Mouse (Mus musculus) skeletal muscle tissue, adult 2 months (tissue): ENCODE data around the gene Tmem132c.

Experiments
- DNase-seq: peaks from one replicate; pipeline ENCODE4 v3.0.0-alpha.2; 2012; ENCODE audit warnings: low read depth, low spot score

Tmem132c gene

DNA sequence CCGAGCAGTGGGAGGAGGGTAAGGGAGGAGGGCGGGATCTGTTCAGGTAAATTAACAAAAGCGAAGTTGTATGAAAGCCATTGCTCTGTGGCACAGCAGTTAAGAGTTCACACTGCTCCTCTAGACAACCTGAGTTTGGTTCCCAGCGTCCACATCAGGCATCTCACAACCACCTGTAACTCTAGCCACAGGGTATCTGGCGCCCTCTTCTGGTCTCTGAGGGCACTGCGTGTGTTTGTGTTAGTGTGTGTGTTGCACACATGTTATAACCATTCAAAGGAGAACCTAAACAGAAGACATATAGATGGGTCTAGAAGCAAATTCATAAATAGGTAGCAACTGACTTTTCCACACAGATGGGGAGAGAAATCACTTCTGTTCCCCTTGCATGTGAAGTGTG, 245.6 kb downstream of the Tmem132c start:
- no peak for DNase-seq

DNA sequence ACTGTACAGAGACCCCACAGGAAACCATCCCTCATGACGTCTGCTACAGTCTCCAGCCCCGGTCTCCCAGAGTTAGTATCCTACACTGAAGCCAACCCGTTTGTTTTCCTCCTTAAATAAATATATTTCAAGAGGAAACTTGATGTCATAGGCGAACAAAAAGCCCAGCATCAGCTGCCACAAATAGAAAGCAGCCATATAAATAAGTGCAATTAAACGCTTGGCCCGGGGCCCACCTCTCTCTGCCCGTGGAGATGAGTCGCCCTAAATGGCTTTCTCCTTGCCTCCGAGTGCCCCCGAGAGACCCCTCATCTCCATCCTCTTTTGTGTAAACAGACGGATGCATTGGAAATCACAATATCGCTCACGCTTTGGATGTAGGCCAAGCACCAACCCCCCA, 247.1 kb downstream of the Tmem132c start:
- no peak for DNase-seq

DNA sequence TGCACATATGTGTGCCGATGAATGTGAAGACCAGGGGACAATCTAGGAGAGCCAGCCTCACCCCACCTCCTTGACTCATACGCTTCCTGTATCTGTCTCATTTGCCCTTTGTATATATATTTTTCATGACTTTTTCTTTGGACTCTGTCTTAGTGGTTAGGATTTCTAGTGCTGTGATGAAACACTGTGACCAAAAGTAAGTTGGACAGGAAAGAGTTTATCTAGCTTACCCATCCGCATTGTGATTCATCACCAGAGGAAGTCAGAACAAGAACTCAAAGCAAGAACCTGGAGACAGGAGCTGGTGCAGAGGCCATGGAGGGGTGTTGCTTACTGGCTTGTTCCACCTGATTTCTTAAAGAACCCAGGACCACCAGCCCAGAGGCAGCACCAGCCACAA, 250.1 kb downstream of the Tmem132c start:
- no peak for DNase-seq

DNA sequence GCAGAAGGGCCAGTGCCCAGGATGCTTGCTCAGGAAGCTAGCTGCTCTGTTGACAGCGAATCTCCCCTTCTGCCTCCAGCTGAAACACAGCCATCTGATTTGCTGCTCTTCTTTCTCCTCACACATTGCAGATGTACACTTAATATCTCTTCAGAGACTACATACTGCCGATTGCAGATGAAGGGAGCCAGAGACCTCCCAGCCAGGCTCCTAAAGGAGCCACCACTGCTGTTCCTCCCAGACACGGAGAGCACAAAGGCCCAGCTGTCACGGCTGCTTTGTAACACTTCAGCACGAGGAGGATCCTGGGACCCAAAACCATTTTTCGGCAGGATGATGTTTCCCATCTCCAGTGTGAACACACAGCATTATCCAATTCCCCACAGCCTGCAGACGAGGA, 255.3 kb downstream of the Tmem132c start:
- DNase-seq, result no peak

DNA sequence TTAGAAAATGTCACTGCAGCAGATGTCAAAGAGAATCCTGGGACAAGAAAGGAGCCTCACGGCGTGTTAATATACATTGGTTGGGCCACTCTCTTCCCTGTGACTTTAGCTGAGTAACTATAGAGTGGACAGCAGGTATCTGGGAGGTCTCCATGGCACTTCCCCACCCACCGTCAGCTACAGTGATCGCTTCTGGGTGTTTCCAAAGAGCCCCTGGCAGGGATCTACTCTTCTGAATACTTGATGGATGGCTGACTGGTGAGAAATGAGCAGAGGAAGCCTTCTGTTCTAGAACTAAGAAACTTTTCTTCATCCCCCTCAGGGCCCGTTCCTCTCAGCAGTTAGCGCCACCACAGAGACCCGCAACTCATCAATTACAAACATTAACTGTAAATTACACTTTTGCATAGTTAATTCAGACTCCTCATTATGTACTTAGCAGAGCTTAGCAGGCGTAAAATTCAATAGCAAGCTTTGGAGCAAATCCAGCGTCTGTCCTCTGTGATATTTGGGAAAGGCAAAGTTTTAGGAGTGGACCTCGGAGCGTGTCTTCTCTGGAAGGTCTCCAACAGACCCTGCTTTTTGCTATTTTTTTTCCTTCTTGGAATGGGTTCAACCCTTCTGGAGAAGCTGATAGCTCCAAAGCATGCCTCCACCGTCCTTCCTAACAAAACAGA, 257.7 kb downstream of the Tmem132c start:
- DNase-seq, result no peak

DNA sequence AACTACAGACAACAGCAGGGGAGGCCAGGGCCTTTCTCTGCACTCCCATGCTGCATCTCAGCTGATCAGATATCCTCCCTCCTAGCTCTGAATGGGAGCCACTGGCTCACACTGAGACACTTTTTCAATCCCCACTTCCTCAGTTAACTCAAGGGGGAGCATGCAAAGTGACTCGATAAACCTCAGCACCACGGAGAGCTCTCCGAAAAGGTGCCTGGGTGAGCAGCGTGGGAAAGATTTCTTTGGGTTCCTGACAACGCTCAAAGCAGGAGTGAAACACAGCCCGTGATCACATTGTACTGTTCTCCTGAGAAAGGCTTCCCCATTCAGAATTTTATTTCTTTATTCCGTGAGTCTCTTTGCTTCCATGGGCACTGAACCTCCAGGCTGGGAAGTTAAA, 261.2 kb downstream of the Tmem132c start:
- no peak for DNase-seq

DNA sequence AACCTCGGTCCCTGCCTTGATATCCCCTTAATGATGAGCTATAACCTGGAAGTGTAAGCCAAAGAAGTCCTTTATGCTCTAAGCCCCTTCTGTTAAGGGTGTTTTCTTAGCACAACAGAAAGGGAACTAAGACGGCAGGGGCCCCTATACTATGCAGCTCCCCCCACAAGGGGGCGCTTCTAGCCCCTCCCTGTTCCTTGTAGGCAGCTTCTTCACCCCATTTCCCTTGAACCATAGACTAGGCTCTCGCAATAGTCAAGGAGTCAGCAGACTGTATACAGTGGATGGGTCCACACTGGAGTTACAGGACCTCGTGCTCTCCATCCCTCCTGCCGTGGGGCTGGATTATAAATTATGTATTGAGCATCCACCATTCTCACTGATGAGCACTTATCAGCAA, 264.1 kb downstream of the Tmem132c start:
- no peak for DNase-seq

DNA sequence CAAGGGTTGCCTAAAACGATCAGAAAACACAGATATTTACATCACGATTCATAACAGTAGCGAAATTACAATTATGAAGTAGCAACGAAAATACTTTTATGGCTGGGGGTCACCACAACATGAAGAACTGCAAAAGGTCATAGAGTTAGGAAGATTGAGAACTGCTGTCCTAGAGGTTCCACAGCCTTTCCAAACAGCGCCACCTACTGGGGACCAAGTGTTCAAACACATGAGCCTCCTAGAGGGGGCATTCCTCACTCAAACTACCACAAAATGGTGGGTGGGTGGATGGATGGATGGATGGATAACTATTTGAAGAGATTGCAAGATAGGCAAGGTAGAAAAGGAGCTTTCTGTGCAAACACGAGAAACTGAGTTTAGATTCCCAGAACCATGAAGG, 270.0 kb downstream of the Tmem132c start:
- DNase-seq, result no peak

DNA sequence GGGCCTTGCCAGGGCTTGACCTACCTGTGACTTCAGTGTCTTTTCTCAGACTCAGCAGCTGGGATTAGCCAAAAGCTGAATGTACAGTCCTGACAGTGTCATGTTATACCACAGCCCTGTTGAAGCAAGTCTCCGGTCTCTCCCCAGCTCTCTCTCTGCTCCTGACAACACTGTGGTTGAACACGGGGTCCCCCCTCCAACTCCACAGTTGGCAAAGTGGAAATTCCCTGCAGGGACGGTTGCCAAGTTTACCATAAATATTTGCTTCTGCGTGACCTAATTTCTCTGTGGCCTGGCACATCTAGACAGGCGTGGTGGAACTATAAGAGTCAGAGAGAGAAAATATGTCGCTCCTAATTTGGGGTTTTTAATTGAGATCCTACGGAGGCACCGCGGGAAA, 274.4 kb downstream of the Tmem132c start:
- DNase-seq, result no peak

DNA sequence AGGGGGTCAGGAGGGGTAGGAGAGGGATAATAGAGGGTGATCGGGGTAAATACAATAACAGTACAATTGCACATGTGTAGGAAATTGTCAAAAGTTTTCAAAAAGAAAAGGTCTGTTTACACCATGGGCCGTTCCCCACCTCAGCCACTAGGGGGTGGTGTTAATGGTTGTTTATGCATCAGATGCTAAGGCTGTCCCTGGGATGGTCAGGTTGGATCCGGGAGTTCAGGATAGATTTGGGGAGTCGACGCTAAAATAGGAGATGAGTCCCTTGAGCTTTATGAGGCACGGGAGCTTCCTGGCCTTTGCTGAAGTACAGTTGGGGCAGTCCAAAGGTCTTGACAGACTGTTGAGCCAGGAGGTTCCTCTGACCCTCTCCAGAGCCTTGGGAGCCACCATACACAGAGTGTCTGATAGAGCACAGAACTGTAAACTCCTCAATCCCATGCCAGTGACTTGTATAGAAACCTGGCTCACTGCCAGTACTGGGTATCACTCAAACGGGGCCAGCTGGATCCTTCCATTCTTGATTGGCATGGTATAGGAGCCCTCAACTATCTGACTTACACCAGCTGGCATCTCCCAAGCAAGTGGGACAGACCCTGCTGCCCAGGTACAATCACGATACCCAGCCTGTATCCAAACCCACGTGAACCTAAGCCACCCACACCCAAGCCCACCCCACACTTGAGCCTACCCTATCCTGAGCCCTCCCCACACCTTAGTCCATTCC, 281.3 kb downstream of the Tmem132c start:
- DNase-seq, result no peak

DNA sequence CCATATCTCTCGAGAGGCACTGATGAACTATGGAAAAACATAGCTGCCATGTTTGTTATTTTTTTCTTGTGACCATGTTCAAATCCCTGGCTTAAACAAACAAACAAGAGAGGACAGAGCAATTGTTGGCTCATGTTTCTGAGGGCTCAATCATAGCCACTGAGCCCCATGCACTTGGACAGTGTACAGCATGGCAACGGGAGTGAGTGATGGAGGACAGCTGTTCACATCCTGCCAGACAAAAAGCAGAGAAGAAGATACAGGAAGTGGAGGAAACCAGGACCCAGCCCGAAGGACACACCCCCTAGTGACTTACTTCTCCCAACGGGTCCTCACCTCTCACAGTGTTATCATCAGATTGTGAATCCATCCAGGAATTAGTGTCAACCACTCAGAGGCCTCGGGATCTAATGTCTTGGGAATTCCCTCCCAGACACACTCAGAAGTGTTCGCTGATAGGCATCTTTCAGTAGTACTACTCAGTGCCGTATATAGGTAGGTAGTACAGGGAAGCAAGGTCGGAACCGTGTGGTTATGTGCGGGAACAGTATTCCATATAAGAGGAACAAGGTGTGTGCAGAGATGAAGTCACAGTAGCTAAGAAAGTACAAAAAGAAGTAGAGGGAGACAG, 285.9 kb downstream of the Tmem132c start:
- no peak for DNase-seq

DNA sequence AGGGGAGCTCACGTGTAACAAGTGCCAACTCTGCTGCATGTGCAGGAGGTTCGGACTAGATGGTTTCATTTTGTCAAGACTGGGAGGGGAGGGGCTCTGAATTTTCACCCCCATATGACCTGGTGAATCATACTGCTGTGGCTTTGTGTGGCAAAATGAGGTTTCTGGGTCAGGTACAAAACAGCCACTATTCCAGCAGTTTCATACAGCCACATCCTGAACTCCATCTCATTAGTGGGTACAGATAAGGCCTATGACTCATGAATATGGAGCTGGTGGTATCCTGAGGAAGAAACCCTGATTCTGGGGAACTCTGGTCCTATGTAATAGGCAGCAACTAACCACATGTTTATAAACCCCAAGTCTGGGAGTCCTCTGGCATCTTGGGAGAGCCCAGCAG, 295.9 kb downstream of the Tmem132c start:
- DNase-seq, result no peak

DNA sequence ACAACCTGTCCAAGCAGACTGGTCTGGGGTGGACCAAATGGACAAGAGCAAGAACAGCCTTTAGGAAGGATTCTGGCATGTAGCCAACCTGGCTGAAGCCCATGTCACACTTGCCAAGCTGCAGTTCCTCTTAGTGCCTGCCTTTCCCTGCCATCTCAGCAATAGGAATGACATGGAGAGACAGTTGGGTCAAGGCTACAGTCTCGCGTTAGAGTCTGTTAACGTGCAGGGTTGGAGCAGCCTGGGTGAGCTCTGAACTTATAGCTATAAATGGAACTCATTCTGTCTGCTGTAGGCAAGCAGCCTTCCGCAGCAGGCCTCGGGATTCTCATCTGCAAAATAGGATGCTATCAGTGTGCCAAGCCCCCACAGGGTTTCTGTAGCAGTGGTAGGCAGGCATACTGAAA, 305.0 kb downstream of the Tmem132c start:
- DNase-seq, result no peak

DNA sequence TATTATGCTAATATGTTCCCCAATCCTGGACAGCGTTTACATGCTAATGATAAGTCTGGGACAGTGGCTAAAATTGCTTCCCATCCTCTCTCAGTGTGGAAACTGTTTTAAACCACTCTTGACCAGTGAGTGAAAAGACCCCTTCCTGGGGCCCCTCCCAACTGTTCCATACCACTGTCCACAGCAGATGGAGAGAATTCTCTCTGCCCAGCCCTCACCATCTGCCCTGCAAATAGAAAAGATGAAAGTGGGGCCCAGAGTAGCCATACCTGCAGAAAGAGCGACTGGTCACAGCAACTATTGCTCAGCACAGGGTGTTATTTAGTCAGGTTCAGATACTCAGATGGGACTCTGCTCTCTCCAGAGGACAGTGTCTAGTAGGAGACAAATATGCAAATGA, 306.5 kb downstream of the Tmem132c start:
- no peak for DNase-seq

DNA sequence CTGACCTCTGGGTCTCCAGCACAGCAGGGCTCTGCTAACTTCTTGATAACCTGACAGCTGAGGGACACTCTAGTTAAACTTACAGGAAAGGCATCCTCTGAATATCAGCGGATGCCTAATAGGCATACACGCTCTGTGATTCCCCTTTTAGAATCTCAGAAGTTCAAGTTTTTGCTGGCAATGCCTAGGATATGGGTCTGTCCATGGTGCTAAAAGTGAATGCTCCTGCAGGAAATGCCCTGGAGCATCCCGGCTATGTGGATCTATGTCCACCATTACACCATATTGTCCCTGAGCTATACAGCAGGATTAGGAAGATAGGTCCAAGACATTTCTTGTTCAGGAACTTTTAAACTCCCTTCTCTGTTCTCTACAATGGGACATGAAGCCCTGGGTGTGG, 319.5 kb downstream of the Tmem132c start:
- no peak for DNase-seq

DNA sequence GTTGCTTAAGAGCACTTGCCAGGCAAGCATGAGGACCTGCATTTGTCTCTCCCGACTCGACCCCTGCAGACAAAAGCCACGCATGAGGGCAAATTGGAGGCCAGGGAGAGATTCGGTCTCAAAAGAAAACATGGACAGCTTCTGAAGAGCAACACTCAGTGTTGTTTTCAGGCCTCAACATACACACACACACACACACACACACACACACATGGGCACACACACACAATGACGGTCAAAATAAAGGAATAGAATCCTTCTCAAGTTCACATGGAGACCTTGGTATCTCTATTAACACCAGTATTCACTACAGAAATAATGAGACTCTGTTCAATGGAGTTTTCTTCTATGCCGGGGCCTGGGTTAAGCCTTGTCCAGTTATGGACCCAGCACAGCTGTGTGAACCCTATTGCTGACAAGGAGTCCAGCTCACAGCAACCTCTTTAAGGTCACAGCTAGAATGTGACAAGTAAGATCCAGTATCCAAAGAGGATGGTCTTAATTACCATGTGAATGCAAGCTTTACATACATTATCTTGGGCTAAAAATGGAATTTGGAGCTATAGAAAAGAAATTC, 325.6 kb downstream of the Tmem132c start:
- no peak for DNase-seq

DNA sequence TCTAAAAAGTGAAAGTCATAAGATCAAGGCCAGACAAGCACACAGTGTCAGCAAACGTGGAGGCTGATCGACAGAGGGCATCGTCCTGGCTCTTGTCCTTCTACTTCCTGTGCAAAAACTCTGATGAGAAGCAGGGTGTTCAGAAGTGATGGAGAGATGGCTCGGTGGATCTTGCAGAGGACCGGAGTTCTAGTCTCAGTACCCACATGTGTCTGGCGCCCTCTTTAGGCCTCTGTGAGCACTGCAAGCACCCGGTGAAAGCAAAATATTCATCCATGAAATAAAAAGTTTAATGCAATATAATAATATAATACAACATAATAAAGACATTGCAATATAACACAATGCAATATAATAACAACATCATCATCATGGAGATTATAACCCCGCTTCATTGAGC, 335.8 kb downstream of the Tmem132c start:
- DNase-seq, result no peak

DNA sequence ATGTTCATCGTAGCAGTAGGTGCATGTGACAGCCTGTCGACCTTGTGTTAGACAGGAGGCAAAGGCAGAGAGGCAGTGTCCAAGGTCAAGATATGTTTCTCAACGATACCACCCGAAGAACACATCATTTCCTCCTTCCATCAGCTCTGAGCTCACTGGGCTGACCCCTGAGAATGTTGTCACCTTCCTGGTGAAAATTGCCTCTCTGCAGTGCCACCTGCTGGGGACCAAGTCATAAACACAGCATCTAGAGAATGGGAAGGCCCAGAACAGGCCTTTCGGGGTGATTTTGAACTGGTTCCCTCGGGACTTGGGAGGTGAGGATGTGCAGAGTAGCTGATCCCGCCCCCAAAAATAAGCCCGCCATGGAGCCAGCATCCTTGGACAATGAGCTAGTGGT, 342.1 kb downstream of the Tmem132c start:
- DNase-seq, result no peak

DNA sequence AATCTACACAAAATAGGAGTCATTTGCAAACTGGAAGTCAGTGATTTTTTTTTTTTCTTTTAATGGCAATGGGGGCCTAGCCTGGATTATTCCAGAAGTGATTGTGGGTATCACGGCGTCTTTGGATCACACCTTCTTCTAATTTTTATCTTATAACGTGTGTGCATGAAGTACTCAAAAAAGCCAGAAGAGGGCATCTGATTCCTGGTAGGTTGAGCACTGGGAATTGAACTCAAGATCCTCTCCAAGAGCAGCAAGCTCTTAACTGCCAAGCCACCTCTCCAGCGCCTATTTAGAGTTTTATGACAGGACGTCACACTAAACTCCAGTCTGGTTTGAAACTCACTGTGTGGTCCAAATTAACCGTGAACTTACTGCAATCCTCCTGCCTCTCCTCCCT, 346.2 kb downstream of the Tmem132c start:
- no peak for DNase-seq

DNA sequence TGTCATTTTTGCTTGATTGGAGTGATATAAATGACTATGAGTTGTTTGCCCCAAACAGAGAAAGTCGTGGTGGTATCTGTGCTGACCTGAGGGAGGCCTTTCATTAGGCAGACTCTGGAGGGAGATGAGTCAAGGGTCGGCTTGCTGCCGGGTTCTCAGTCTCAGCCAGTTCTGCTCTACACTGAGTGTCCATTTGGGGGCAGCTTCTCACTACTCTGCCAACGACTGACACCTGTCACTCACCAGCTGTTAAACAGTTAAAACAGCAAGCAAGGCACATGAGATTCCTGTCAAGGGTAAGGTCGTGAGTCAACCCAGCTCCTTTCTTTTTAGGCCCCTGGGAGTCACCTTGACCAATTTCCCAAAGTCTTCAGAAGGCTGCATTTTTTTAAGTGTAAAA, 350.8 kb downstream of the Tmem132c start:
- DNase-seq, result no peak

DNA sequence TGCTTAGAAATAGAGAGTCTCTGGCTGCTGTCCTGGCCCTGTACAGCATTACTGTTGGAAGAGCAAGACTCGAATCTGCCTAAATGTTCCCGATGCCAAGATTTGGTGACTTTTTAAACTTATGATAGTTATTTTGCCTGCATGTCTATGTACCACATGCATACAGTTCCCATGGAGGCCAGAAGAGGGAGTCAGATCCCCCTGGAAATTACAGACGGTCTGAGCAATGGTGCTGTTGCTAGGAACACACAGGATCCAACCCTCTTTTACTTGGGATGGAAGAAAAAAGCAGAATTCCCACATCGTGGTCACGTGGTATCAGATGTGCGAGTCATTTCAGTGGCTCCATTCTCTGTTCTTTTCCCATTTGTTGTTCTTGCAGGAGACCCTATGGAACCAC, 351.2 kb downstream of the Tmem132c start:
- DNase-seq, result no peak

DNA sequence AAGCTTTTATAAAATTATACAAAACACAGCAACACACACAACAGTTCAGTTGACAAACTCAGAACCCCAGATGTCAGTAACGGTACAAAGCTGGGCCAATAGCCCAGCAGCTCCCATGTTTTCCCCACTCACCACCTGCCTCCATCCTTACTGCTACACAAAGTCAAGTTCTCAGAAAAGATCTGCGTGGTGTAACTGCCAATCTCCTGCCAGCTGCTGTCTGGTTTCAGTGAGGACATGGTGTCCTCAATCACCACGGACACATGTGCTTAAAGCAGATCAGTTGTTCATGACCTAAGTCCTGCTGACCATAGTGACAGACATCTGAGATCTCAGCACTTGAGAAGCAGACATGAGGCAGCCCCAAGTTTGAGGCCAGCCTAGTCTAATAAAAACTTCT, 354.1 kb downstream of the Tmem132c start:
- DNase-seq, result peak; percentile 74

DNA sequence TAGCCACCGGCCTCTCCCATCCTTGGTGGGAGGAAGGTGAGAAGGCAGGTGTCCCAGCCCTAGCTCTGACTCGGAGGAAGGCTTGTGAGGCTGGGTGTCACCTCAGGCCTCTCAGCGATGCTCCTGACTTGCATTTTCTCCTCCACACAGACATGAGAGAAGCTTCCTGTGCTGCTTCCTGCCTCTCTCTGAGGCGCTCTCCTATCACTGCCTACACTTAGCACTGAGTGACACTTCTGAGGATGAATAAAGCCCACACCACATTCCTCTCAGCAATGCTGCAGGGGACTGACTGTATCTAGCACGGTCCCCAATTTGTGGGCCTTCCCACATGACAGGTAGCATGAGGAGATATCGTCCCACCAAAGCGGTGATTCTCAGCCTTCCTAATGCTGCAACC, 355.3 kb downstream of the Tmem132c start:
- DNase-seq, result no peak
